Mouse (Mus musculus): ENCODE data around the gene Cant1. TPM values are rescaled to one million over a fixed set of nuclear protein-coding genes. Genes with fewer than 3 reads are reported as not detected.

Gene Cant1
- polyA plus RNA-seq (2017; shearing (Covaris generic)) = 10 to 100 TPM; 44.4 to 46.1 TPM

DNA sequence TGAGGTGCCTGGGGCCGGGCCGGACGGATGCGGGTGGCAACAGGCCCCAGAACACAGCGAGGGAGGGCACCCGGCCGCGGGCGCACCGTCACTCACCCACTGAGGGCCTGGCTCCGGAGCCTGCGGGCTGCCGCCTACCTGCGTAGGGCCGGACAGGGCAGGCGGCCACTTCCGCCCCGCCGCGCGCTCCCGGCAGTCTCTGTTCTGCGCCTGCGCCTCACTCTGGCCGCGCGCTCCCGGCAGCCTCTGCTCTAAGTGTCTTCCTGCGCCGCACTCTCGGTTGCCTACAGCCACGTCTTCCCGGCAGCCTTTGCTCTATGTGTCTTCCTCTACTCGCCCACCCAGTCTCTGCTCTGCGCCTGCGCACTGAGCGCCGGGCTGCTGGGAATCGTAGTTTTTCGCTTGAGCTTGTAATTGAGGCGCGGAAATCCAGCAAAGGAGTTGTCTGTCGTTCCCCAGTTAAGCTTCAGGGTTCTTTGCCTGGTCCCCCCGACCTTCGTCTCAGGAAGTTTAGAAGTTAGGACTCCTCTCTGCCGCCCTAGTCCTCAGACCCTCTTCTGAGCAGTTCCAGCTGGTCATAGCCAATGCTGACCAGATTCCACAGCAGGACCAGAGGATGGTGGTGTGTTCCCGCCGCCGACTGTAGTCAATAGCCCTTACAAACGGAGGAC lies at the start of gene Cant1:
TSS of gene Cant1 (minus strand) at position 253 of the 671 bp plus-strand sequence.

DNA sequence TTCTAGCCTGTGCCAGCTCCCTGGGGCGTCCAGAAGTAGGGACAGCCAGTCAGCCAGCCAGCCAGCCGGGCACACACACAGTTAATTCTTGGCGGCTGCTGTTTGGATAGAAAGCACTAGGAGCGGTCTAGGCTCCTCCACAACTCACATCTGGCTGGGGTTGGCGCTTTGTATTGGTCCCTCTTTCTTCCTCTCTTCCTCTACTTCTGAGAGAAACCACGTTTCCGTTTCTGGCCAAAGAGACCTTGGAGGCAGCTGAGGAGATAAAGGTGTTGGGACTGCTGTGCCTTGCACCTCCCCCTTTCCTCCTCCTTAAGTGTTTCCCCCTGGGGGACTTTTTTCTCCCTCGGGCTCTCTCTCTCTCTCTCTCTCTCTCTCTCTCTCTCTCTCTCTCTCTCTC lies 9.1 kb upstream of the Cant1 start, which contains the start of gene C1qtnf1:
TSS of gene C1qtnf1 (plus strand) at position 218 of the 400 bp plus-strand sequence.

DNA sequence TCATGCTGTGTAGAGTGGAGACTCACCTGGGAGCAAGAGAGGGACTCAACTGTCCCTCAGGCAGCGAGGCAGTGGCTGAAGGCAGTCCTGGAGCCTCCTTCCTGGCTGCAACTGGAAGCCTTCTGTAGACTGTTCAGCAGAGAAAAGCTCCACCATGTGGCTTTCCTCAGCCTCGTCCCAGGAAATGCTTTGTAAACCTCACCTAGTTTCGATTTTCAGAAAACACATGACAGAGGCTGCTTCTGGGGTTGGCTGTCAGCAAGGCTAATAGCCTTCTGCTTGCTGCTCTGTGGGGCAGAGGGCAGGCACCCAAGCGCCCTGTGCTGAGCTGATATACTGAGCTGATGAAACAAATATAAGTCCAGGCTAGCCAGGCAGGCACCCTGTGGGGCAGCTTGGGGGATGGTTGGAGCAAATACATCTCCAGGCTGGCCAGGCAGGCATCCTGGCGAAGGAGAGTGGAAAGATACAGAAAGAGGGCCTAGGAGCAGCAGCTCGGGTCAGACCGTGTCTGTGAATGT lies 17.1 kb downstream of the Cant1 start, which contains the start of gene Lgals3bp:
TSS of gene Lgals3bp (minus strand) at position 333 of the 521 bp plus-strand sequence.

Other genes with a start within 250 kb of the Cant1 start
- gene Cyth1, start 170.5 kb downstream of the Cant1 start, polyA plus RNA-seq (2017; shearing (Covaris generic)) = 100 to 1,000 TPM; 226 to 241 TPM
- 10 to 100 TPM; 25.1 to 44.2 TPM for gene Usp36, start 128.8 kb downstream of the Cant1 start, polyA plus RNA-seq (2017; shearing (Covaris generic))
- gene Cep295nl, start 76.6 kb downstream of the Cant1 start, polyA plus RNA-seq (2017; shearing (Covaris generic)) = under 1 TPM in 1 of 2 experiments, not detected in 1; 0.53 TPM
- gene Timp2, start 63.3 kb downstream of the Cant1 start, polyA plus RNA-seq (2017; shearing (Covaris generic)) = 100 to 1,000 TPM in 1 of 2 experiments, 10 to 100 TPM in 1; 79.6 to 122 TPM
- gene Lgals3bp, start 17.0 kb downstream of the Cant1 start, polyA plus RNA-seq (2017; shearing (Covaris generic)) = 100 to 1,000 TPM; 123 to 137 TPM
- gene C1qtnf1, start 9.1 kb upstream of the Cant1 start, polyA plus RNA-seq (2017; shearing (Covaris generic)) = 1 to 10 TPM in 1 of 2 experiments, under 1 TPM in 1; 0.76 to 6.0 TPM
- gene Engase, start 57.7 kb upstream of the Cant1 start, polyA plus RNA-seq (2017; shearing (Covaris generic)) = 10 to 100 TPM; 15.3 to 17.3 TPM

Data from inflammation-experienced regulatory T-cells (primary cell).